Mouse (Mus musculus): ENCODE measurements around the gene Mob1a.
A peak's percentile ranks its signal among the peaks of the same experiment; 100 is the strongest.

Mob1a gene

GRCm38 (mm10) chr6:83325525-83326393 is at the start of gene Mob1a, which contains the start of gene Mthfd2:
Mob1a (plus strand) TSS chr6:83326016.
Mthfd2 (minus strand) TSS chr6:83325908.
- DNase-seq = peak; percentile 95 to 96

- no peak for DNase-seq
Observed at GRCm38 (mm10) chr6:83277151-83277550, 48.7 kb upstream of the Mob1a start.

- DNase-seq = peak in 1 of 2 experiments; percentile 57
Observed at GRCm38 (mm10) chr6:83278881-83279280, 46.9 kb upstream of the Mob1a start.

- peak in 1 of 2 experiments; percentile 11 for DNase-seq
Observed at GRCm38 (mm10) chr6:83280256-83280955, 45.4 kb upstream of the Mob1a start.

- DNase-seq = no peak
Observed at GRCm38 (mm10) chr6:83300447-83301229, 25.2 kb upstream of the Mob1a start.

- no peak for DNase-seq
Observed at GRCm38 (mm10) chr6:83301294-83301693, 24.5 kb upstream of the Mob1a start.

GRCm38 (mm10) chr6:83302264-83302663 is 23.6 kb upstream of the Mob1a start:
- DNase-seq = peak; percentile 22 to 25

GRCm38 (mm10) chr6:83309017-83309416 is 16.8 kb upstream of the Mob1a start:
- DNase-seq = no peak

GRCm38 (mm10) chr6:83311206-83311605 is 14.6 kb upstream of the Mob1a start:
- DNase-seq = no peak

- DNase-seq = peak in 1 of 2 experiments; percentile 20
Observed at GRCm38 (mm10) chr6:83312021-83312420, 13.8 kb upstream of the Mob1a start.

GRCm38 (mm10) chr6:83312514-83312913 is 13.3 kb upstream of the Mob1a start:
- no peak for DNase-seq

- no peak for DNase-seq
Observed at GRCm38 (mm10) chr6:83315293-83315692, 10.5 kb upstream of the Mob1a start.

- DNase-seq = peak in 1 of 2 experiments; percentile 17
Observed at GRCm38 (mm10) chr6:83316022-83316421, 9.8 kb upstream of the Mob1a start.

GRCm38 (mm10) chr6:83317108-83317741 is 8.6 kb upstream of the Mob1a start:
- DNase-seq = peak; percentile 89 to 91

GRCm38 (mm10) chr6:83321927-83322326 is 3.9 kb upstream of the Mob1a start:
- no peak for DNase-seq

GRCm38 (mm10) chr6:83322794-83323193 is 3.0 kb upstream of the Mob1a start:
- no peak for DNase-seq

- DNase-seq = no peak
Observed at GRCm38 (mm10) chr6:83323652-83324419, 2.0 kb upstream of the Mob1a start.

- DNase-seq = no peak
Observed at GRCm38 (mm10) chr6:83326394-83326736, 549 bp downstream of the Mob1a start.

- no peak for DNase-seq
Observed at GRCm38 (mm10) chr6:83326761-83327160, 945 bp downstream of the Mob1a start.

- DNase-seq = no peak
Observed at GRCm38 (mm10) chr6:83327591-83328190, 1.9 kb downstream of the Mob1a start.

- DNase-seq = no peak
Observed at GRCm38 (mm10) chr6:83341387-83341786, 15.6 kb downstream of the Mob1a start.
